ENCODE assay signal across 7 mouse cellular contexts in genomic region chr4:46854686-46855385, GRCm38 (mm10).
DNase-seq lines count a peak whose midpoint lies in the region; TF ChIP-seq lines count a peak whose summit lies in the region.

No protein-coding gene starts in this region.

- peak; percentile 83 for DNase-seq in Muller cell, postnatal 12 days (ENCODE audit: inconsistent ontology term)
- DNase-seq in brain, embryonic 14.5 days (ENCODE audit: low read depth) = peak; percentile 94
- peak; percentile 63 to 71 for DNase-seq in frontal cortex, postnatal 10 days (ENCODE audit: low spot score in 2 of 2)
- DNase-seq in left cerebral cortex, adult 9 months (ENCODE audit: low spot score in 2 of 2) = peak; percentile 52 to 65
- DNase-seq in right cerebral cortex, adult 18-20 months = peak; percentile 69
- DNase-seq in adipocyte (ENCODE audit: low spot score) = no peak
- DNase-seq in thymus, postnatal 10 days (ENCODE audit: low spot score in 2 of 2) = no peak

- TF ChIP-seq CTCF in brain, embryonic 14.5 days (IDR thresholded peaks at IDR 0.05; ENCODE audit: borderline replicate concordance, extremely low read depth, insufficient read depth, insufficient read length) = no peak

- no peak for TF ChIP-seq POLR2A in brain, embryonic 14.5 days (IDR thresholded peaks at IDR 0.05; ENCODE audit: borderline replicate concordance, extremely low read depth, insufficient read depth, insufficient read length, poor library complexity, severe bottlenecking)

Comparison
In these comparisons a context has a peak if more than half of its experiments do, and no peak if none do; other contexts are left out.
1. DNase-seq: peak in Muller cell, postnatal 12 days (single experiment), brain, embryonic 14.5 days (single experiment), frontal cortex, postnatal 10 days (2 of 2), left cerebral cortex, adult 9 months (2 of 2) and right cerebral cortex, adult 18-20 months (single experiment); none in adipocyte (single experiment) and thymus, postnatal 10 days (0 of 2).